Mouse (Mus musculus): ENCODE measurements at regions not wholly inside any gene's neighbourhood (a gene's known extent, or its start where the extent isn't known, plus 50 kb on each side); places are given as distances from the start of the nearest gene placed in this dataset.

GRCm38 (mm10) chr9:116329147-116329546 is 154.0 kb upstream of the Tgfbr2 start:
- no peak for TF ChIP-seq MAFK (IDR thresholded peaks at IDR 0.05; ENCODE audit: insufficient read depth, low read depth, low read length)
- TF ChIP-seq HCFC1 (IDR thresholded peaks at IDR 0.05; ENCODE audit: borderline replicate concordance, insufficient read depth, low read length), result no peak
- no peak for TF ChIP-seq CHD2 (IDR thresholded peaks at IDR 0.05; ENCODE audit: low read depth, low read length)
